Mouse (Mus musculus) intestine, embryonic 14.5 days (tissue): ENCODE results near the gene Robo1. TPM values are rescaled to one million over a fixed set of nuclear protein-coding genes. Genes with fewer than 3 reads are reported as not detected.
A peak's percentile ranks its signal among the peaks of the same experiment; 100 is the strongest.

ENCODE experiments used
- ATAC-seq: fragments of 200-750 bp; cut with Nextera tagmentation; replicated peaks from 2 replicates; pipeline ENCODE4 v1.8.0; 2017; ENCODE audit warnings: low read depth, moderate number of reproducible peaks, moderate TSS enrichment, moderate library complexity; ENCODE audit not compliant: low FRiP score, low TSS enrichment
- DNase-seq: peaks from one replicate; pipeline ENCODE4 v3.0.0-alpha.2; 2018; ENCODE audit warnings: low spot score
- H3K27ac ChIP-seq: fragments of 300-500 bp; sonication (generic); 2 replicates; pipeline ENCODE4 v1.5.1; 2014; ENCODE audit warnings: low read depth, mild to moderate bottlenecking, control low read depth
- H3K27me3 ChIP-seq: fragments of 300-500 bp; sonication (generic); replicated peaks from 2 replicates; pipeline ENCODE4 v1.6.1; 2014; ENCODE audit warnings: low read length, control low read depth; ENCODE audit not compliant: control insufficient read depth, insufficient read depth
- H3K36me3 ChIP-seq: fragments of 300-500 bp; sonication (generic); 2 replicates; pipeline ENCODE4 v1.6.1; 2014; ENCODE audit warnings: low read length, control low read depth; ENCODE audit not compliant: control insufficient read depth, insufficient read depth
- H3K4me1 ChIP-seq: fragments of 300-500 bp; sonication (generic); replicated peaks from 2 replicates; pipeline ENCODE4 v1.6.1; 2014; ENCODE audit warnings: low read length, control low read depth, mixed read lengths; ENCODE audit not compliant: control insufficient read depth, insufficient read depth
- H3K4me2 ChIP-seq: fragments of 300-500 bp; sonication (generic); 2 replicates; pipeline ENCODE4 v1.6.1; 2014; ENCODE audit warnings: low read length
- H3K4me3 ChIP-seq: fragments of 300-500 bp; sonication (generic); 2 replicates; pipeline ENCODE4 v1.5.1; 2014; ENCODE audit warnings: low read depth, low read length, control low read depth, mixed read lengths
- H3K9ac ChIP-seq: fragments of 300-500 bp; sonication (generic); 2 replicates; pipeline ENCODE4 v1.6.1; 2014; ENCODE audit warnings: mild to moderate bottlenecking, low read length
- H3K9me3 ChIP-seq: fragments of 300-500 bp; sonication (generic); 2 replicates; pipeline ENCODE4 v1.6.1; 2016; ENCODE audit warnings: low read length, control low read depth; ENCODE audit not compliant: control insufficient read depth
- WGBS: fragments of 180-500 bp; shearing (Covaris S2); extraction: QIAGEN DNeasy Blood & Tissue Kit; methylation state at CpG from one replicate; pipeline ENCODE4 v1.1.7; 2014; 5-methylcytosine and 5-hydroxymethylcytosine counted together
- polyA plus RNA-seq: library from polyadenylated mRNA; unstranded; fragments of >200 nt; fragmentation: Nextera tagmentation; extraction: Ambion mirVana; gene quantifications from 2 replicates; pipeline ENCODE4 v1.2.1, GENCODE M21; 2014

Robo1 gene
- polyA plus RNA-seq, 1 experiment from 2014 or later: 24.1 TPM

DNA sequence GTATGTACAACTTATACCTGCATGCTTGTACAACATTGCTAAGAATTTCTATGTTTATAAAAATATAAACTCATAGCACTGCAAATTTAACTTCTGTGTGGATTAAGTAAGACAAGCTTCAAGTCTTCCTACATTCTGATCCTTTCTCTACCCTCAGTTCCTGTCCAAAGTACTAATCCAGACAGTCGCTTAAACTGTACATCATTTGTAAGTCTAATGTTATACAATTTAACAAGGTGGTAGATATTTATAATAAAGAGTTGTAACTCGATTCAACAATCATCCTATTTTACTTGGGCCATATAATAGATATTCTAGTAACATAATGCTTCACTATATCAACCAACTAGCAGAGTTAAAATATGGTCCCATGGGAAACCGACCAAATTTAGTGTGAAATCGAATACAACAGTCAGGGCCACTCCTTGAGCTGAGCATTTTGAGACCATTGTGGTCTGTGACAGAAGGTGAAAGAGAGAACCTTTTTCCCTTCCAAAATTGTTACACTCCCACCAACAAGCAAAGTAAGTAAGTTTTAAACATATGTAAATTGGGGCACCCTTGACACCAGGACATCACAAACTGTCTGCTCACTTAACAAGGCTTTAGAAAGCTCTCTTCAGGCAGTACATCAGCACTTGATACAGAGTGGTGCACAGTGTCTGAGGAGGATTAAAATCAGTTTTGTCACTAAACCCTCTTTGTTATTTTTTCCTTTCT lies 295.5 kb downstream of the Robo1 start:
- no peaks in the 10 kb centered on the region for H3K36me3 ChIP-seq
- H3K4me2 ChIP-seq: no peak overlapping the region
- no peak overlapping the region for H3K4me3 ChIP-seq
- WGBS: 67% methylated on average over 4 of the region's 4 CpGs
- H3K9ac ChIP-seq: no peak overlapping the region
- H3K9me3 ChIP-seq: no peaks in the 10 kb centered on the region
- no peaks in the 10 kb centered on the region for H3K4me1 ChIP-seq
- no peak overlapping the region for H3K27ac ChIP-seq
- ATAC-seq (no peak), DNase-seq (no peak)
- H3K27me3 ChIP-seq: no peaks in the 10 kb centered on the region

DNA sequence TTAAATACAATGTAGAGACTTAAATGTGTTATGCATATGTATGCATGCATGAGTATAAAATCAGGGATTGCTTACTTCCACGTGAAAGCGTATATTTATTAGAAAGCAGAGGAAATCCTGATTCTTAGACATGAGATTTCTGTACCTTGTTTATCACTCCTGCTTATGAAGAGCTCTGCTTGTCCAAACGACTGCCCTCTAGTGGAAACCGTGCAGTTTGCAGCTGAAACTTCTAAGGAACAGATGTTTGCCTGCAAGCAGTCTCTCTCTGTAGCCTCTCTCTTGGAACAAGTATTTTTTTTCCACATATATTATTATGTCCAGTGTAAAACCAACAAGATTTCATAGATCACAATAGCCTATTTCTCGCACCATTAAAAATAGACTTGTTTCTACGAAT lies 297.0 kb downstream of the Robo1 start:
- H3K27me3 ChIP-seq: no peaks in the 10 kb centered on the region
- H3K4me2 ChIP-seq: no peak overlapping the region
- no peak overlapping the region for H3K27ac ChIP-seq
- no peaks in the 10 kb centered on the region for H3K9me3 ChIP-seq
- 22% methylated on average over 6 of the region's 6 CpGs for WGBS
- no peaks in the 10 kb centered on the region for H3K4me1 ChIP-seq
- no peak overlapping the region for H3K9ac ChIP-seq
- no peaks in the 10 kb centered on the region for H3K36me3 ChIP-seq
- ATAC-seq (no peak), DNase-seq (peak; percentile 84)
- H3K4me3 ChIP-seq: no peak overlapping the region

DNA sequence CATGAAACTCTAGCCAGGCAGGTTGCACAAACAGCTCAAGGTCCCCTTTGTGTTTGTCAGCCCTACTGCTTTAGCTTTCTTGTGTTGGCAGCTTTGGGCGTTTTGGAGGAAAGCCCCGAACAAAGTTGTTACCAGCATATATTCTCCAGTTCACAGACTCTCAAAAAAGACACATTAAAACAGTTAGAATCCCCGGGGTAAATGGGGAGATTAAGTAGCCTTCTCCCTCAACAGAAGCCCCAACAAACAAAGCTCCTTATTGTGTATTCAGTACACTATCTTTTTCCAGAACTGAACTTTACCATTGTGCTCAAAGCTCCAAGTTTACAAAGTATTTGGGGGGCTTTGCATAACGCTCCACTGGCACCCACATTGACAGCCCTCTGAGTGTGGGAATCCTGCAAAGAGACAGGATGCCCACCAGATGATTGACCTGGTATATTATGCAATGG lies 302.6 kb downstream of the Robo1 start:
- DNase-seq: no peak
- no peak overlapping the region for H3K4me3 ChIP-seq
- no peaks in the 10 kb centered on the region for H3K4me1 ChIP-seq
- 57% methylated on average over 4 of the region's 4 CpGs for WGBS
- H3K4me2 ChIP-seq: no peak overlapping the region
- H3K9me3 ChIP-seq: no peaks in the 10 kb centered on the region
- no peak overlapping the region for H3K27ac ChIP-seq
- no peak for ATAC-seq
- no peak overlapping the region for H3K9ac ChIP-seq
- no peaks in the 10 kb centered on the region for H3K36me3 ChIP-seq
- H3K27me3 ChIP-seq: no peaks in the 10 kb centered on the region

DNA sequence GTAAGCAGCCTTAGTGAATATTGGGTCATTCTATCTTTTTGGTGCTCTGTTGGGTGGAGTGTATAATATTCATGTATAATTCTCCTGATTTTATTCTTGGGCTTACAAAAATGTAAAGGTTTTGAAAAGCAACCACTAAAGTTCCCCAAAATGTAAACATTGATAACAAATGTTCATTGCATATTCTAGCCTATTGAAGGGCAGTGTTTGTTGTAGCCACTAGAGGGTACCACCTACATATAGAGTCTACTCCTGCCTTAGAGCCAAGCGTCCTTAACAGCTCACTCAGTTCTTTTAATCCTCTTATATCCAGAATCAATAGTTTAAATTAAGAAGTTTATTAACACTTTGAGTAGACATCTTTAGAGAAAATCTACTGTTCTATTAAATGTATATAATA lies 306.8 kb downstream of the Robo1 start:
- no peaks in the 10 kb centered on the region for H3K36me3 ChIP-seq
- H3K4me2 ChIP-seq: no peak overlapping the region
- no peak for DNase-seq
- H3K4me3 ChIP-seq: no peak overlapping the region
- no peak overlapping the region for H3K27ac ChIP-seq
- no peaks in the 10 kb centered on the region for H3K9me3 ChIP-seq
- no peak overlapping the region for H3K9ac ChIP-seq
- no peak for ATAC-seq
- no peaks in the 10 kb centered on the region for H3K27me3 ChIP-seq
- no peaks in the 10 kb centered on the region for H3K4me1 ChIP-seq
- WGBS: 6% methylated on average over 1 of the region's 1 CpGs

DNA sequence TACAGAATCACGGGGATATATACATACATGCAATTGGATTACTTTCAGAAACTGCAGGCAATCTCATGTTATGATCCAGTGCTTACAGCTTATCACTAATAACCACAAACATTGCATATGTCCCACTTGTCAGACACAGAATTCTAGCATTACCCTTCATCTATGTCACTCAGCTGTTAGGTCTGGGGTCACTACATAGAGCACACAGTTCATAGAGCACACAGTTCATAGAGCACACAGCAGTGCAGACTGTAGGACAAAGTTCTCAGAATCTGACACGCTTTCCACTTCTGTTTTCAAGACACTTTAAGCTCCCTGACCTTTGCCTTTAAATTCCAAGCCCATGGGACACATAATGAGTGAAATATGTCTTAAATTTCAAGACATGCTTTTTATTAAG lies 307.3 kb downstream of the Robo1 start:
- Histone ChIP-seq H3K9me3 (no peaks in the 10 kb centered on the region), H3K36me3 (no peaks in the 10 kb centered on the region), H3K27me3 (no peaks in the 10 kb centered on the region), H3K9ac (no peak overlapping the region), H3K4me3 (no peak overlapping the region), H3K4me2 (no peak overlapping the region), H3K4me1 (no peaks in the 10 kb centered on the region), H3K27ac (no peak overlapping the region)
- WGBS: 60% methylated on average over 2 of the region's 2 CpGs
- DNase-seq (no peak), ATAC-seq (no peak)

DNA sequence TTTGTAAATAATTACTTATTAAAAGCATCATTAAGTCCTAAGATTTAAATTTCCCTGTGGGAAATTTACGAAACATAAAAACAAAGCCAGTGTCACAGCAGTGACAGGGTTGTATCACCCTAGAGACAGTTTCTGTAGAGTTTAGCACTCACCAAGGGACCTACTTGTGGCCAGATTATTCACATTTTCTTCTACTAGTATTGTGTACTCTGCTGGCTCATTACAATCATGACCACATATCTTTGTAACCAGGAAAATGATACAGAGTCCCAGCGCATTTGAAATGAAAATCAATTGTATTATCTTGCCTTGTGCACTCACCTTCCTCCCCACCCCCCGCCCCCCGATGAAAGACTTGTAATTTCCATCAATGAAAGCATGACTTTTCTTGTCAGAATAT lies 314.3 kb downstream of the Robo1 start:
- no peak overlapping the region for H3K27ac ChIP-seq
- H3K4me3 ChIP-seq: no peak overlapping the region
- H3K4me1 ChIP-seq: no peaks in the 10 kb centered on the region
- H3K9ac ChIP-seq: no peak overlapping the region
- DNase-seq (no peak), ATAC-seq (no peak)
- H3K4me2 ChIP-seq: no peak overlapping the region
- no peaks in the 10 kb centered on the region for H3K9me3 ChIP-seq
- H3K36me3 ChIP-seq: no peaks in the 10 kb centered on the region
- 75% methylated on average over 4 of the region's 4 CpGs for WGBS
- H3K27me3 ChIP-seq: no peaks in the 10 kb centered on the region

DNA sequence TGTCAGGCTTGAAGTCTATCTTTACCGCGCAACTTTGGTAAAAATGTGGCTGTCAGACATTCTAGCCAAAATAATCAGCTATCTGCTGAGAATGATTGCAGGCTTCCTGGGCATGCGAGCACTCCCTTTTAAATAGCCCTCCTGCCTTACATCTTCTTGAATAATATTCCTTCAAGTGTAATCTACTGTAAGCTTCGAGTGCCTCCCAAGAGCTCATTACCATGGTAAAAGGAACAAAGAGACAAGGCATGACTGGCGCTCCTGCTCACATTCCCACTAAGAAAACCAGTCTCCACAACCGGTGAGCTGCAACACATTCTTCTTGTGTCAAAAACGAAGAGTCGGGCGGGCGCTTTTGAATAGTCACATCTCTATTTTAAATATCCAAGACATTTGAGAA lies 314.8 kb downstream of the Robo1 start:
- Histone ChIP-seq H3K36me3 (no peaks in the 10 kb centered on the region), H3K9me3 (no peaks in the 10 kb centered on the region), H3K27ac (no peak overlapping the region), H3K4me1 (no peaks in the 10 kb centered on the region), H3K9ac (no peak overlapping the region), H3K4me2 (no peak overlapping the region), H3K4me3 (no peak overlapping the region), H3K27me3 (no peaks in the 10 kb centered on the region)
- DNase-seq (no peak), ATAC-seq (no peak)
- WGBS: 61% methylated on average over 10 of the region's 10 CpGs

DNA sequence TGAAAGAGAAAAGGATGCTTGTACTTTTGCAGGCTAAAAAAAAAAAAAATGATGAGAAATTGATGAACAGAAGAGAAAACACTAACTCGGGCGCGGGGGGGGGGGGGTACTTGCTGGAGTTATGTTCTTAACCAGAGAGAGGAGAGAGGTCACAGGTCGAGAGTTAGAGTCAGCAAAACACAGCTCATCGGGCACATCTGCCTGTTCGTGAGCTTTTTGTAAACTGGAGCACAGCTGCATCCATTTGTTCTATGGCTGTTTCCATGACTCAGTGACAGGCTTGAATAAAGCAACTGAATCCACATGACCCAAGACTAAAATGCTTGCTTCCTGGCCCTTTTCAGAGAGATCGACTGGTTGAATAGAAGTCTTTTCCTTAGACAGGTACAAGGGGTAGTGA lies 325.7 kb downstream of the Robo1 start:
- H3K36me3 ChIP-seq: no peaks in the 10 kb centered on the region
- 27% methylated on average over 5 of the region's 7 CpGs for WGBS
- no peaks in the 10 kb centered on the region for H3K4me1 ChIP-seq
- no peaks in the 10 kb centered on the region for H3K9me3 ChIP-seq
- no peak overlapping the region for H3K27ac ChIP-seq
- ATAC-seq: no peak
- no peak overlapping the region for H3K9ac ChIP-seq
- DNase-seq: no peak
- no peak overlapping the region for H3K4me3 ChIP-seq
- no peak overlapping the region for H3K4me2 ChIP-seq
- no peaks in the 10 kb centered on the region for H3K27me3 ChIP-seq

DNA sequence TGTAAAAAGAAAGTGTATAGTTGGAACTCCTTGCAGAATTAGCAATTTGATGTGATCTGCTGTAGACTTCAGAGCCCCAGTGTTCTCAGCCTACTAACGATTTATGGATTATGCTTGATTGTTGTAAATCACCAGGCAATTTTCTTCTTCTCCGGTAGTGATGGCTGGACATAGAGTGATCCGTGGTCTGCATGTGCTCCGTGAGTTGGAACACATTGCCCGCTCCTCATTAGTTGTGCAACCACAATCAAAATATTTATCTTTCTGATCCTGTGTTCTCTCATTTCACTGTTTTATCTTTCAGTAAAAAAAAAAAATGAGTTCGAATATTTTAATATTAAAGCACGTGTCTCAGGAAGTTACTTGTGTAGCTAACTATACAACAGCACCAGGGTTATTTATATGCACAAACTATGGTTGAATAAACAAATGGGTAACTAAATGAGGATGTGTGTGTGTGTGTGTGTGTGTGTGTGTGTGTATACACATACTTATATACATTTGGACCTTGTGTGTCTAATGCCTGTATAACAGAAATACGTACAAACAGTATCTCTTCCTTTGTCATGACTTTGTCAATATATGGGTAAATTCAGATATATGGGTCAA lies 331.3 kb downstream of the Robo1 start:
- Histone ChIP-seq H3K4me3 (no peak overlapping the region), H3K36me3 (no peaks in the 10 kb centered on the region), H3K4me2 (no peak overlapping the region), H3K9ac (no peak overlapping the region), H3K9me3 (no peaks in the 10 kb centered on the region), H3K4me1 (peaks cover 13% of the 10 kb centered on the region), H3K27ac (no peak overlapping the region), H3K27me3 (no peaks in the 10 kb centered on the region)
- 57% methylated on average over 8 of the region's 8 CpGs for WGBS
- DNase-seq (no peak), ATAC-seq (no peak)
